Mouse (Mus musculus): Measurements from ENCODE around the gene Tacr2.
A peak's percentile ranks its signal among the peaks of the same experiment; 100 is the strongest.

The Tacr2 gene

DNA sequence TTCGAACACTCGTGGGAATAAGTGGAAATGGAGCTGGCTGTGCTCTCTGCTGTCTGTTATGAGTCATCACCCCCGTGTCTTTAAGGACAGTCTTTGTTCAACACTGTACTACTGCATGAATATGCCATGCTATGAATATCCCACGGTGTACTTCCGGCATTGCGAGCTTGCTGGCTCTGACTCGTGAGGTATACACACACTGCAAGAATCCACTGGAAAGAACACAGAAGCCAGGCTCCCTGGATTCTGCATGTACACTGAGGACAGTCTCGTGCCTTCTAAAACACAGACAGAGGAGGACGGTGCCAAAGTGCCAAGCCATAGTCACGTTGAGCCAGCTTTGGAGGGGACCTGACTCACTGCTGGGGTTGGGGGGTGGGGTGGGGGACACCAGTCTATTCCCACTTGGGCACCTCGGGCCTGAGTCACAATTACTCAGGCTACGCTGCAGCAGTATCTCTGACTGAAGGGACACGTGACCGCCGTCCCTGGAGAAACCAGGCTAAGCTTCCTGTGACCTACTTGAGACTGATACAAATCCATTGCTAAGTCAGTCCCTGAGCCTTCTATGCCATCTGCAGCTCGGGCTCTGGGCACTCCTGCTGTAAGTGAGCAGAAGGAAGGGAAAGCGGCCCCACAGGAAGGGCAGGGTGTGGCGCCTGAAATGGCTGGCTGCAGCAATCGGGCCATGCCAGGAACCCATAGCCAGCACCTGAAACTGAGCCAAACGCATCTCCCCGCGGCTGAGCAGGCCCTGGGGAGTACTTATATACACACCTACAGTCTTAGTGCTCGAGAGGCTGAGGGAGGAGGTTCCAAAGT, 48.0 kb downstream of the Tacr2 start:
- DNase-seq (ENCODE audit: low spot score), result no peak

DNA sequence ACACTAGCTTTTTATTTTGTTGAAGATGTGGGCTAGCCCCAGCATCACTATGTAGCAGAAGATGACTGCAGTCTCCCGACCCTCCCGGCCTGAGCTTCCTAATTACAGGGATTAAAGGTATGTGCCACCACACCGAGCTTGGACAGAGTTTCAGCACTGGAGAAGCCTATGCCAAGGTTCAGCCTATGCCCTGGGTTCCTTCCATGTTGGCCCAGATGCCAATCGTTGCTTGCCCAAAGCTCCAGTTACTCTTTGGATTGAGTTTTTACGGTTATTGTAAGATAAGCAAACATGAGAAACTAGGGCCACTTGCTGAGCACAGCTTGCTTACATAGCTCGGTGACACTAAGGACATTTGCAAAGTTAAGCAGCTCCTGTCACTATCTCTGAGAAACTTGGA, 52.9 kb downstream of the Tacr2 start:
- no peak for DNase-seq (ENCODE audit: low spot score)

DNA sequence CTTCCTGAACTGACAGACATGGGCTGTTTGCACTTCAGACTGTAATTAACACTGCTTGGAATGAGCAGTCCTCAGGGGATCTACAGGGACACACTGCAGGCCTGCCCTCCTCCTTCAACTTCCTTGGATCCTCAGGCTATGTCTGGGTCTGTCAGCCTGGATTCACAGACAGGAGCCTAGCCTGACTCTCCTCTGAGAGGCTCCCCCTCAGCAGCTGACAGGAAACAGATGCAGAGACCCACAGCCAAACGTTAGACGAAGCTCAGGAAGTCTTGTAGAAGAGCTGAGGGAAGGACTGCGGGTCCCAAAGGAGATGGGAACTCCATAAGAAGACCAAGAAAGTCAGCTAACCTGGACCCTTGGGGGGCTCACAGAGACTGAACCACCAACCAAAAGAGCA, 54.2 kb downstream of the Tacr2 start:
- DNase-seq (ENCODE audit: low spot score), result no peak

DNA sequence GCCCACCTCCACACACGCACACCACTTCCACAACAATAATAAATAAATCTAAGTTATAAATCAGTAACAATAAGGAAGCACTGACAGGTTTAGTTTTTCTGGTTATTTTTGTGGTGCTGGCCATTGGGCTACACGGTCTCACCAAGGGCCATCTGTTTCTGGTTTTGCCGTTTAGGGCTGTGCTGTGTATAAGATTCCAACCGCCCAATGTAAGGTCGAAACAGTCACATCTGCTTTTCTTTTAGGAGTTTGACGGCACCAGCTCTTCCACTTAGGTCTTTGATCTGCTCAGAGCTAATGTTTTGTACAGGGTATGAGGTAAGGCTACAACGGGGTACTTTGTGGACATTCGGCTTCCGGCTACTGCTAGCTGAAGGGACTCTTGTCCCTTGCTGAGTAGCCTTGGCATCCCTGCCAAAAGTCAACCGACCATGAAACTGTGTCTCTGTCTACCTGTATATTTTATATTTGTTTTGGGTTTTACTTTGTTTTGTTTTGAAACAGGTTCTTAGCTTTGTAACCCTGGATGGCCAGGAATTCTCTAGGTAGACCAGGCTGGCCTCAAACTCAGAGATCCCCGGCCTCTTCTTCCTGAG, 56.8 kb downstream of the Tacr2 start:
- no peak for DNase-seq (ENCODE audit: low spot score)

DNA sequence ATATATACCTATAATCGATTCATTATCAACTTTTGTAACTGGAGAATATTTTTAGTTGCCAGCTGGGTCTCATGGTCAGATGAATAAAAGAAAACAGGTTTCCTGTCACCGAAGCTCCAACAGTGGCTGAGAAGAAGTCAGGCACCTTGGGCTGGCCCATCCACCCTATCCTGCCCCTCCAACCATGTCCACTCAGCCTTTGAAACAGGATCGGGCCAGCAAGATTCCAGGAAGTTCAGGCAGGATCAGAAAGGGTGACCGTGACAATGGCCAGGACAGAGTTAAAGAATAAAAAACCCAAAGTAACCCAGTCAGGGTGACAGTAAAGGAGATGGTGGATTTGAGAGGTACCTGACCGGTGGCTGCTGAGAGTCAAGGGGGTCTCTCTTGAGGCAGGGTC, 57.4 kb downstream of the Tacr2 start:
- DNase-seq (ENCODE audit: low spot score), result no peak

DNA sequence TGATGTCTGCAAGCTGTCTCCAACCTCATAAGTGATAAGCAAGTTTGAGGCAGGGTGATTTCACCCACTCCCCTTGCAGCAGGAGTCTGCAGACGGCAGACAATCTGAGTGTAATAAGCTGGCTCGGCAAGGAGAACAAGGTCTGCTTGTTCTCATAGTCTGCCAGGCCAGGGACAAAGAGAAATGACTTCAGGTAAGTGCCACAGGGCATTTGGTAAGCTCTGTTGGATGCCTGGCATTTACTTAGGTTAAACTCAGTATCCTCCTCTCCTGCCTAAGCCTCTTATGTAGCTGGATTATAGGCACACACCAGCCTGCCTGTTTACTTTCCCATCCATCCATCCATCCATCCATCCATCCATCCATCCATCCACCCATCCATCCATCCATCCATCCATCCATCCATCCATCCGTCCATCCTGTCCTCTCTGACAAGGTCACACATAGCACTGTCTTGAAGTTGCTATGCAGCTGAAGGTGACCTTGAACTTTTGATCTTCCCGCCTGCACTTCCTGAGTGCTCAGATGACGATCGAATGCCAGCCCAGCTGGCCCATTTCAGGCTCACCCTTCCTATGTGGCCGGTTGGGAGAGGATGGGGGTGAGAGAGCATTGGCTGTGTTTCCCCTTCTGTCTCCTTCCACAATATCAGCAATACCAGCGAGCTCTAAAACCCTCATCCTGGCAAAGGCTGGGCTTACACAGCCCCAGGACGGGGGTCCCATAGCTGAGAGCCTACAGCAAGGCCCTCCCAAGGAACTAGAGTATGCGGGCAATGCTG, 58.2 kb downstream of the Tacr2 start:
- no peak for DNase-seq (ENCODE audit: low spot score)

DNA sequence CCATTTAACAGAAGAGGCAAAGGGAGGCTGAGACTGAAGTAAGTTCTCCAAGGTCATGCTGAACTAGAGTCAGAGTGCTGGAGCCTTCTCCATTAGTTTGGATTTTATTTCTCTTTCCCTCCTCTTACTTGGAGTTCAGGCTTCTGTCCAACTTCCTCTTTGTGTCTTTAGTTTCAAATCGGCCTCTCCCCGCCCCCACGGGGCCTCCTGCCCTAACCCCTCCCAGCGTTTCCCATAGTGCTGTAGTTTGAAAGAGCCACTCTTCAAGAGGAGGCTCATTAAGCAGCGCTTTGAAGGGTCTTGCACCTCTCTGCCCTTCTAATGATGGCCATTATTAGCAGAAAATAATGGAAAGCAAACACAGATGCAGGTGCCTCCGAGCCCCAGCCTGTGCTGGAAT, 59.2 kb downstream of the Tacr2 start:
- peak; percentile 62 for DNase-seq (ENCODE audit: low spot score)

DNA sequence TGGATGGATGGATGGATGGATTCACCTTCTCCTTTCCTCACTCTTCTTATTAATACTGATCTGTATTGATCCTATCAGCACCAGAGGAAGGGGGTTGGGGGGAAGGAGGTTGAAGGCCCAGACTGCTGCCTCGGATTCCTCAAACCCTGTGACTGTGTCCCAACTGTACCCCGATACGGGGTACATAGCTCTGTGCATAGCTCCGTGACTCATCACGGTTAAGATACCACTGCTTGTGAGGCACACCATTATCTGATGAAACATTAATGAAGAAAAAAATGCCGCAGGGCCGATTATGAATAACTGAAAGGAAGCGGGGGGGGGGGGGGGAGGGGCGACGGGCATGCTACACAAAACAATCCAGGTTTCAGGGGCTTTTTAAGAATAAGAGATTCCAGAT, 60.9 kb downstream of the Tacr2 start:
- no peak for DNase-seq (ENCODE audit: low spot score)

DNA sequence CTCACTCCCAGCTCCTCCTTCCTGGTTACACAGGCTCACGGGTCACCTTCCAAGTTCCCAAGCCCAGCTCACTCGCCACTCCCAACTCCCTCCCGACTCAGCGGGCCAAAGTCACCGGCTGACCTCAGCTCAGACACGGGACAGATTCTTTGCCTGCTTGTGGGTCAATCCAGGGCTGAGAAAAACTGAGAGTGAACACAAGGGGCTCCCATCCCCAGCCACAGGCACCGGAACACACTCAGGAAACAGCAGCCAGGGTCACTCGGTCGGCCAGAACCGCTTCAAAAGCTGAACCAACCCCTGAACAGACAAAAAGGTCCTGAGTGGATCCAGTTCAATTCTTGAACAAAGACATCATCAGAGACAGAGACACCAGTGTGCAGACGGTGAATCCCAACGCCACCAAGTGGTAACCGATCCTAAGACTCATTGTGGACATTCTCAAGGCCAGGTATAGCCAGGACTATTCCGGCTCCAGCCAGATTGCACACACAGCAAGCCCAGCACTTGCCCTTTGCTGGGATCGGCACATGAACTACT, 61.7 kb downstream of the Tacr2 start:
- no peak for DNase-seq (ENCODE audit: low spot score)

All from testis, postnatal 10 days (tissue).